ENCODE assay signal across 8 mouse cellular contexts in the genomic region with DNA sequence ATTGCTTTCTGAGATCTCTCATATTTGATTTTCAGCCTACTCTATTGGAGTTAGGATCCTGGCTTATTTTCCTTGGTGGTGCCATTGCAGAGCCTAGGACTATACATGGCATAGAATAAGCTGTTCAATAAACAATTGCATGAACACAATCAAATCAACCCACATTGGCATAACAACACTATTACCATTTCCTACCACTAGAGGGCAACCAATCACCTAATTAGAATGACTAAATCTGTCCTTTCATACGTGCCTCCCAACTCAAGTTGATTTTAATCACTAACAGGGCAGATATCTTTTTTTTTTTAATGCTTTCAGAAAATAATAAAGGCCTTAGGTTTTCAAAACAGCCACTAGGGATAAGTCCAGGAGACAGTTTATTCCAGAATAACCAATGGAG.
DNase-seq lines count a peak whose midpoint lies in the region; ATAC-seq lines count a peak whose summit lies in the region.

No protein-coding gene starts in this region.

- no peaks in the 10 kb centered on the region for H3K4me1 ChIP-seq in midbrain, embryonic 11.5 days (ENCODE audit: control insufficient read depth, insufficient read depth, low read length)
- peaks cover 11% of the 10 kb centered on the region; the same call in 1 of the 2 replicates for H3K4me1 ChIP-seq in midbrain, embryonic 10.5 days

- H3K27me3 ChIP-seq in midbrain, embryonic 11.5 days (ENCODE audit: control insufficient read depth, insufficient read depth, low read length), result no peaks in the 10 kb centered on the region
- no peaks in the 10 kb centered on the region for H3K27me3 ChIP-seq in midbrain, embryonic 10.5 days (ENCODE audit: low read depth, poor library complexity, severe bottlenecking)

- no peak overlapping the region for H3K4me3 ChIP-seq in midbrain, embryonic 11.5 days (ENCODE audit: low read depth, low read length)
- H3K4me3 ChIP-seq in midbrain, embryonic 10.5 days, result no peak overlapping the region

- WGBS in midbrain, embryonic 11.5 days, result 0% methylated on average over 1 of the region's 1 CpGs
- 4% methylated on average over 1 of the region's 1 CpGs for WGBS in midbrain, embryonic 10.5 days

- no peaks in the 10 kb centered on the region for H3K36me3 ChIP-seq in midbrain, embryonic 11.5 days (ENCODE audit: control insufficient read depth, insufficient read depth, low read length)
- no peaks in the 10 kb centered on the region for H3K36me3 ChIP-seq in midbrain, embryonic 10.5 days

- no peak overlapping the region for H3K4me2 ChIP-seq in midbrain, embryonic 11.5 days

- DNase-seq in gastrocnemius, adult 18-20 months (ENCODE audit: low spot score), result peak; percentile 59
- no peak for DNase-seq in gastrocnemius, postnatal 25 days
- DNase-seq in midbrain, embryonic 11.5 days (ENCODE audit: low spot score, missing footprints), result peak; percentile 96
- no peak for DNase-seq in midbrain, embryonic 10.5 days (ENCODE audit: low spot score)
- peak; percentile 50 to 69 for DNase-seq in cerebellum, postnatal 14 days
- DNase-seq in lung, postnatal 10 days, result peak; percentile 62
- DNase-seq in right cerebral cortex, postnatal 10 days (ENCODE audit: low spot score in 2 of 2), result no peak
- no peak for DNase-seq in ovary, postnatal 36 days (ENCODE audit: low spot score)

- ATAC-seq in midbrain, embryonic 11.5 days (ENCODE audit: low FRiP score), result 0 out of 2 replicates have a peak, but pooled peaks have one; percentile 19

- H3K9me3 ChIP-seq in midbrain, embryonic 11.5 days (ENCODE audit: control insufficient read depth, low read length), result no peaks in the 10 kb centered on the region
- no peaks in the 10 kb centered on the region for H3K9me3 ChIP-seq in midbrain, embryonic 10.5 days (replicated peaks)

- no peak overlapping the region for H3K9ac ChIP-seq in midbrain, embryonic 11.5 days (ENCODE audit: low read length)

- H3K27ac ChIP-seq in midbrain, embryonic 11.5 days (ENCODE audit: low read depth, low read length), result no peak overlapping the region
- no peak overlapping the region for H3K27ac ChIP-seq in midbrain, embryonic 10.5 days (replicated peaks)

Comparison
In these comparisons a context has a peak if more than half of its experiments do, and no peak if none do; other contexts are left out.
1. DNase-seq: peak in gastrocnemius, adult 18-20 months (single experiment), midbrain, embryonic 11.5 days (single experiment), cerebellum, postnatal 14 days (2 of 2) and lung, postnatal 10 days (single experiment); none in gastrocnemius, postnatal 25 days (single experiment), midbrain, embryonic 10.5 days (single experiment), right cerebral cortex, postnatal 10 days (0 of 2) and ovary, postnatal 36 days (single experiment).